Mouse (Mus musculus) small intestine, adult 2 months (tissue): ENCODE measurements around the gene Nek8.

ENCODE experiments used
- CTCF ChIP-seq: fragments of 200-500 bp; IDR thresholded peaks from 2 replicates; pipeline ENCODE4 v1.5.1; 2012; ENCODE audit warnings: low read depth, mild to moderate bottlenecking, control low read depth, inconsistent platforms, low read length, moderate library complexity, mixed read lengths; ENCODE audit not compliant: insufficient replicate concordance, insufficient read length; ENCODE audit errors: extremely low read depth
- POLR2A ChIP-seq: fragments of 200-500 bp; IDR thresholded peaks from 2 replicates; pipeline ENCODE4 v1.6.1; 2012; ENCODE audit warnings: low read depth, mild to moderate bottlenecking, control low read depth, inconsistent platforms, low read length, moderate library complexity

DNA sequence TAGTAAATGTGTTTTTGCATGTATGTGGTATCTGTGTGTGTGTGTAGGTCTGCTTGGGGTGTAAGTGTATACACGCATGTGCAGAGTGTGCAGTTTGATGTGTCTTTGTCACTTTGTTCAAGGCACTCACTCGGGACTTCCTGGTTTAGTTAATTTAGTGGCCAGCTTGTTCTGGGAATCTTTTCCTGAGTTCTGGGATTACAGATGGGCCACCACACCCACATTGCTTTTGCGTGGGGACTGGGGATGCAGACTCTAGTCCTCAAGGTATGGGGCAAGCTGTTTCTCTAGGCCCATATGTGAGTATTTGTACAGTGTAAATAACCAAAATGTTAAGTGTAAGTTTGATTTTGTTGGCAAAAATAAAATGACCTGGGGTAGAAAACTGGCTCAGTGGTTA is 42.1 kb downstream of the Nek8 start:
- no peak for TF ChIP-seq POLR2A
- TF ChIP-seq CTCF = no peak
